Mouse (Mus musculus): Measurements from ENCODE around the gene Sergef. TPM values are rescaled to one million over a fixed set of nuclear protein-coding genes. Genes with fewer than 3 reads are reported as not detected.

Gene Sergef
- polyA plus RNA-seq, 1 experiment from 2014 or later, result 7.5 TPM

- no peak for TF ChIP-seq CTCF (IDR thresholded peaks at IDR 0.05; ENCODE audit: low read depth)
- H3K4me1 ChIP-seq (replicated peaks; ENCODE audit: control insufficient read depth, insufficient read depth, low read length), result no peaks in the 10 kb centered on the region
- no peak overlapping the region for H3K4me3 ChIP-seq (ENCODE audit: low read depth, low read length)
- no peaks in the 10 kb centered on the region for H3K27me3 ChIP-seq (replicated peaks; ENCODE audit: control insufficient read depth, insufficient read depth, low read length)
- H3K9me3 ChIP-seq (ENCODE audit: control insufficient read depth), result no peaks in the 10 kb centered on the region
- ATAC-seq, result no peak
- H3K27ac ChIP-seq (ENCODE audit: low read depth, low read length), result no peak overlapping the region
- WGBS, result 86% methylated on average over 10 of the region's 10 CpGs
- H3K4me2 ChIP-seq (replicated peaks; ENCODE audit: low read depth), result no peak overlapping the region
- no peak overlapping the region for H3K9ac ChIP-seq (ENCODE audit: low read depth, low read length)
- H3K36me3 ChIP-seq (ENCODE audit: control insufficient read depth, insufficient read depth), result no peaks in the 10 kb centered on the region
These were observed 196.4 kb downstream of the Sergef start for GRCm38 (mm10) chr7:46443163-46443562.

- WGBS, result 25% methylated on average over 9 of the region's 9 CpGs
- Histone ChIP-seq H3K36me3 (ENCODE audit: control insufficient read depth, insufficient read depth) (no peaks in the 10 kb centered on the region), H3K9ac (ENCODE audit: low read depth, low read length) (no peak overlapping the region), H3K27me3 (replicated peaks; ENCODE audit: control insufficient read depth, insufficient read depth, low read length) (no peaks in the 10 kb centered on the region), H3K4me2 (replicated peaks; ENCODE audit: low read depth) (no peak overlapping the region), H3K4me1 (replicated peaks; ENCODE audit: control insufficient read depth, insufficient read depth, low read length) (no peaks in the 10 kb centered on the region), H3K9me3 (ENCODE audit: control insufficient read depth) (no peaks in the 10 kb centered on the region), H3K4me3 (ENCODE audit: low read depth, low read length) (no peak overlapping the region), H3K27ac (ENCODE audit: low read depth, low read length) (no peak overlapping the region)
- ATAC-seq, result no peak
- no peak for TF ChIP-seq CTCF (IDR thresholded peaks at IDR 0.05; ENCODE audit: low read depth)
These were observed 201.0 kb downstream of the Sergef start for GRCm38 (mm10) chr7:46438537-46439141.

- no peaks in the 10 kb centered on the region for H3K4me1 ChIP-seq (replicated peaks; ENCODE audit: control insufficient read depth, insufficient read depth, low read length)
- no peak overlapping the region for H3K27ac ChIP-seq (ENCODE audit: low read depth, low read length)
- no peak overlapping the region for H3K4me2 ChIP-seq (replicated peaks; ENCODE audit: low read depth)
- no peak for ATAC-seq
- H3K4me3 ChIP-seq (ENCODE audit: low read depth, low read length), result no peak overlapping the region
- no peaks in the 10 kb centered on the region for H3K9me3 ChIP-seq (ENCODE audit: control insufficient read depth)
- 0 out of 2 replicates have a peak, but pooled peaks have one; percentile 12 for TF ChIP-seq CTCF (IDR thresholded peaks at IDR 0.05; ENCODE audit: low read depth)
- H3K36me3 ChIP-seq (ENCODE audit: control insufficient read depth, insufficient read depth), result no peaks in the 10 kb centered on the region
- WGBS, result 96% methylated on average over 5 of the region's 5 CpGs
- H3K9ac ChIP-seq (ENCODE audit: low read depth, low read length), result no peak overlapping the region
- no peaks in the 10 kb centered on the region for H3K27me3 ChIP-seq (replicated peaks; ENCODE audit: control insufficient read depth, insufficient read depth, low read length)
These were observed 203.8 kb downstream of the Sergef start for GRCm38 (mm10) chr7:46435833-46436232.

- ATAC-seq, result no peak
- Histone ChIP-seq H3K4me2 (replicated peaks; ENCODE audit: low read depth) (no peak overlapping the region), H3K27me3 (replicated peaks; ENCODE audit: control insufficient read depth, insufficient read depth, low read length) (no peaks in the 10 kb centered on the region), H3K27ac (ENCODE audit: low read depth, low read length) (no peak overlapping the region), H3K9ac (ENCODE audit: low read depth, low read length) (no peak overlapping the region), H3K4me1 (replicated peaks; ENCODE audit: control insufficient read depth, insufficient read depth, low read length) (no peaks in the 10 kb centered on the region), H3K36me3 (ENCODE audit: control insufficient read depth, insufficient read depth) (no peaks in the 10 kb centered on the region), H3K9me3 (ENCODE audit: control insufficient read depth) (no peaks in the 10 kb centered on the region), H3K4me3 (ENCODE audit: low read depth, low read length) (no peak overlapping the region)
- TF ChIP-seq CTCF (IDR thresholded peaks at IDR 0.05; ENCODE audit: low read depth), result no peak
- WGBS, result 59% methylated on average over 5 of the region's 5 CpGs
These were observed 205.7 kb downstream of the Sergef start for GRCm38 (mm10) chr7:46433874-46434273.

GRCm38 (mm10) chr7:46425012-46425411 lies 214.6 kb downstream of the Sergef start:
- Histone ChIP-seq H3K4me2 (replicated peaks; ENCODE audit: low read depth) (no peak overlapping the region), H3K27me3 (replicated peaks; ENCODE audit: control insufficient read depth, insufficient read depth, low read length) (no peaks in the 10 kb centered on the region), H3K9ac (ENCODE audit: low read depth, low read length) (no peak overlapping the region), H3K4me3 (ENCODE audit: low read depth, low read length) (no peak overlapping the region), H3K27ac (ENCODE audit: low read depth, low read length) (no peak overlapping the region), H3K4me1 (replicated peaks; ENCODE audit: control insufficient read depth, insufficient read depth, low read length) (no peaks in the 10 kb centered on the region), H3K9me3 (ENCODE audit: control insufficient read depth) (no peaks in the 10 kb centered on the region), H3K36me3 (ENCODE audit: control insufficient read depth, insufficient read depth) (no peaks in the 10 kb centered on the region)
- WGBS, result 70% methylated on average over 4 of the region's 4 CpGs
- no peak for ATAC-seq
- TF ChIP-seq CTCF (IDR thresholded peaks at IDR 0.05; ENCODE audit: low read depth), result no peak

GRCm38 (mm10) chr7:46423951-46424350 lies 215.7 kb downstream of the Sergef start:
- H3K4me3 ChIP-seq (ENCODE audit: low read depth, low read length), result no peak overlapping the region
- H3K4me2 ChIP-seq (replicated peaks; ENCODE audit: low read depth), result no peak overlapping the region
- H3K36me3 ChIP-seq (ENCODE audit: control insufficient read depth, insufficient read depth), result no peaks in the 10 kb centered on the region
- ATAC-seq, result no peak
- H3K27ac ChIP-seq (ENCODE audit: low read depth, low read length), result no peak overlapping the region
- no peaks in the 10 kb centered on the region for H3K4me1 ChIP-seq (replicated peaks; ENCODE audit: control insufficient read depth, insufficient read depth, low read length)
- H3K27me3 ChIP-seq (replicated peaks; ENCODE audit: control insufficient read depth, insufficient read depth, low read length), result no peaks in the 10 kb centered on the region
- no peak for TF ChIP-seq CTCF (IDR thresholded peaks at IDR 0.05; ENCODE audit: low read depth)
- H3K9ac ChIP-seq (ENCODE audit: low read depth, low read length), result no peak overlapping the region
- WGBS, result 72% methylated on average over 3 of the region's 3 CpGs
- no peaks in the 10 kb centered on the region for H3K9me3 ChIP-seq (ENCODE audit: control insufficient read depth)
